Mouse (Mus musculus): ENCODE measurements around the gene Rhebl1. TPM values are rescaled to one million over a fixed set of nuclear protein-coding genes. Genes with fewer than 3 reads are reported as not detected.

Gene Rhebl1
- polyA plus RNA-seq, 1 experiment from 2014 or later = 9.5 TPM

DNA sequence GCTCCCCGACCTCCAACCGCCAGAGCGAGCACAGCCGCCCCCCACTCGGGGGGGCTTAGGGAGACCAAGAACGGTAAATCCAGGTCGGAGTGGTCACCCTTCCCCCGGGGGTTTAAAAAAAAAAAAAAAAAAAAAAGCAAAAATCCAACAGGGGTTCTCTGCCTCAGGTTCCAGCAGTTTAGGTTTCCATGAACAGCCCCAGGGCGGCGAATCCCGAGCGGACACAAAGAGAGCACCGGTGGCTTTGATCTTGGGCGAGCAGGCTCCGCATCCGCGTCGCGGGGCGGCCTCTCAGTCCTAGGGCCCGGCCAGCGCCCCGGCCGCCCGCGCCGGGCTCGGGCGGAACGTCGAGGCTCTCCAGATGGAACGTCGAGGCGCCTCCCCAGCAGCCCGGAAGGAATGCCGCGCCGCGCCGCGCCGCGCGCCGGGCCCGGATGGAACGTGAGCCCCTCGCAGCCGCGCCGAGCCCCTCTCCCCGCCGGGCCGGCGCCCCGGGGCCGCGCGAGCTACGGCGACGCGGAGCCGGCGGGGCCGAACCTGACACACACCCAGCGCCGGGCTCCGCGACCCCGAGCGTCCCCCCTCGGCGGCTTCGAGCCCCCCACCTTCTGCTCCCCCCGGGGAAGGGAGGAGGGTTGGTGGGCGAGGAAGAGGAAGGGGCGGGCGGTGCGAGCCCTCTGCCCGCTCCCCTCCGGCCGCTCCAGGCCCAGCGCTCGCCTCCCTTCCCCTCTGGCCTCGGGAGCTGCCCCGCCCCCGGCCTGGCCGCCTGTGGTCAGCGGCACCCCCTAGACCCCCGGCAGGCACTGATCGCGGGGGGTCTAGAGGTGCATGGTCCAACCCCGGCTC, 23.0 kb downstream of the Rhebl1 start, which contains the start of gene Kmt2d:
Gene Kmt2d (minus strand): TSS at position 135 of the 846 bp plus-strand sequence.
- Histone ChIP-seq H3K27ac (ENCODE audit: low read depth) (peak within 1 kb of the TSS; percentile 98), H3K4me1 (replicated peaks; ENCODE audit: control insufficient read depth, insufficient read depth, low read length) (peaks cover 26% of the 10 kb centered on the region), H3K4me2 (ENCODE audit: low read length) (peak within 1 kb of the TSS; percentile 99), H3K36me3 (ENCODE audit: control insufficient read depth, insufficient read depth, low read length) (peaks cover 5% of the 10 kb centered on the region), H3K4me3 (ENCODE audit: low read depth, low read length) (peak within 1 kb of the TSS; percentile 99), H3K9ac (ENCODE audit: low read length) (peak within 1 kb of the TSS; percentile 99), H3K27me3 (replicated peaks; ENCODE audit: control insufficient read depth, insufficient read depth, low read length) (no peaks in the 10 kb centered on the region), H3K9me3 (ENCODE audit: control insufficient read depth, low read length) (no peaks in the 10 kb centered on the region)
- WGBS = under 1% methylated on average over 66 of the region's 94 CpGs
- DNase-seq (ENCODE audit: low spot score) (no peak), ATAC-seq (replicated peaks; ENCODE audit: low FRiP score, low TSS enrichment, low read depth) (peak; percentile 29)

- Histone ChIP-seq H3K9ac (ENCODE audit: low read length) (peak overlapping the region; percentile 99), H3K9me3 (ENCODE audit: control insufficient read depth, low read length) (no peaks in the 10 kb centered on the region), H3K4me1 (replicated peaks; ENCODE audit: control insufficient read depth, insufficient read depth, low read length) (peaks cover 26% of the 10 kb centered on the region), H3K4me3 (ENCODE audit: low read depth, low read length) (peak overlapping the region; percentile 99), H3K4me2 (ENCODE audit: low read length) (peak overlapping the region; percentile 99), H3K36me3 (ENCODE audit: control insufficient read depth, insufficient read depth, low read length) (peaks cover 14% of the 10 kb centered on the region), H3K27me3 (replicated peaks; ENCODE audit: control insufficient read depth, insufficient read depth, low read length) (no peaks in the 10 kb centered on the region), H3K27ac (ENCODE audit: low read depth) (peak overlapping the region; percentile 98)
- ATAC-seq (replicated peaks; ENCODE audit: low FRiP score, low TSS enrichment, low read depth) (no peak), DNase-seq (ENCODE audit: low spot score) (no peak)
- 2% methylated on average over 16 of the region's 16 CpGs for WGBS
Observed at GRCm38 (mm10) chr15:98870179-98871069, 23.9 kb downstream of the Rhebl1 start.

DNA sequence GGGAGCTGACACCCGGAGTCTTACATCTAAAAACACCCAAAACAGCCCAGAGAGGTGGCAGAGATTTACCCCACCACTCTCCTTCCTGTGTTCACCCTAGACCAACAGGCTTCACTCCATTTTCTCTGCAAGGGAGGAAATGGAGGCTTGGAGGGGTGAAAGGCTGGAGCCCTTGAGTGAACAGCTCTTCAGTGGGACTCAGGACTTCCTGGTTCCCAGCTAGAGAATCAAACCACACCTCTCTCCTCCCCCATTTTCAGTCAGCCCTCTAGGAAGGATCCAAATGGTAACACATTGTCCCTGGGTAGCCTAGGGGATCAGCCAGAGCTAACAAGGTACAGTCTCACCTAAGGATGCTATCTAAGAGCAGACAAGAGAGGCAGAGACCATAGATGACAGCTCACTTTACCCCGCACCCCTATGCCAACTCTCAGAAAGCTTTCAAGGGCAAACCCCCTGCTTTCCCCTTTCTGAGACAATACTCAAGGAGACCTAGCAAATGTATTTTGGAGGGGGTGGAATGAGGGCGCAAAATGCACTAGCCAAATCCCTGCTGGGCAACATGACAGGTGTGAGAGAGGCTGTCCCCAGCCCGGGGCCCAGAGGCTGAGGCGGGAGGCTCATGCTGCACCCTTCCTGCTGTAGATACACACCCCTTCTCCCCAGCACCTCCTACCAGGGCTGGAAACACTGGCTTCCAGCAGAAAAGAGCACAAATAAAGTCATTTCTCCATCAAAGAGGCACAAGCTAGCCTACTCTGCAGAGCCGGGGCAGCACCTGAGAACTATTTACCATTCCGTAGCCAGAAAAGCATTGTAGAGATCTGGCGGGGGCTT, 24.8 kb downstream of the Rhebl1 start:
- Histone ChIP-seq H3K4me2 (ENCODE audit: low read length) (peak overlapping the region; percentile 99), H3K4me3 (ENCODE audit: low read depth, low read length) (peak overlapping the region; percentile 99), H3K27me3 (replicated peaks; ENCODE audit: control insufficient read depth, insufficient read depth, low read length) (no peaks in the 10 kb centered on the region), H3K36me3 (ENCODE audit: control insufficient read depth, insufficient read depth, low read length) (peaks cover 22% of the 10 kb centered on the region), H3K27ac (ENCODE audit: low read depth) (no peak overlapping the region), H3K9me3 (ENCODE audit: control insufficient read depth, low read length) (no peaks in the 10 kb centered on the region), H3K9ac (ENCODE audit: low read length) (peak overlapping the region; percentile 99), H3K4me1 (replicated peaks; ENCODE audit: control insufficient read depth, insufficient read depth, low read length) (peaks cover 26% of the 10 kb centered on the region)
- ATAC-seq (replicated peaks; ENCODE audit: low FRiP score, low TSS enrichment, low read depth) = no peak
- DNase-seq (ENCODE audit: low spot score) = no peak
- 11% methylated on average over 8 of the region's 8 CpGs for WGBS

DNA sequence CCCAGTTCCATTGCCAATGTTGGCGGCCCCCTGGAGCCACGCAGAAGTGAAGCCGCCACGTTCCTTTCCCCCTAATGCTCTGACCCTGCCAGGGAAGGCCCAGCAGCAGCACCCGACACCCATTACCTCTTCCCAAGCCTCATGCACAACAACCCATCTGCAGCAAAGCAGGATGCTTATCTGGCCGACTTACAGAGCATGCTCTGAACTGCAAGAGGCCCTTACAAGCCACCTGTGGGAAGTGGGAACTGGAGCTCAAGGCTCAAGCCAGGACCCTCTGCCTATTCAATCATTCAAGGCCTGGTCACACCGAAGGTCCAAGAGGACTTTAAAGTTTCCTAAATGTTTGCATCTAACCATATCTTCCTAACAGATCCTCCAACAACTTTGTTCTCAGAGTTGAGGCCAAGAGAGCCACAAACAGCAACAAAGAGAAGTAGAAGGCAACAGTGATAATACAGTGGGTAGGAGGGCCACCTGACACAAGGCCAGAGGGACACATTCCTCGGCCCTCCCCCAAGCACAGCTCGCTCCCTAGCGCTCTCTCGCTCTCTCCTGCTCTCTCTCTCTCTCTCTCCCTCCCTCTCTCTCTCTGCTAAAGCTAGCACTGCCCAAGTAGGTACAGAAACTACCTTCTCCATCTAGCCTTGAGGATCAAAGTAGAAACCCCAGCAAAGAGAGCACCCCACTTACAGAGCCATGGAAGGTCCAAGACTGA, 25.8 kb downstream of the Rhebl1 start:
- H3K9me3 ChIP-seq (ENCODE audit: control insufficient read depth, low read length) = no peaks in the 10 kb centered on the region
- 31% methylated on average over 11 of the region's 11 CpGs for WGBS
- peak overlapping the region; percentile 99 for H3K4me2 ChIP-seq (ENCODE audit: low read length)
- H3K4me3 ChIP-seq (ENCODE audit: low read depth, low read length) = peak overlapping the region; percentile 99
- H3K9ac ChIP-seq (ENCODE audit: low read length) = 0 out of 2 replicates have a peak overlapping the region, but pooled peaks have one; percentile 6
- no peaks in the 10 kb centered on the region for H3K27me3 ChIP-seq (replicated peaks; ENCODE audit: control insufficient read depth, insufficient read depth, low read length)
- DNase-seq (ENCODE audit: low spot score) (no peak), ATAC-seq (replicated peaks; ENCODE audit: low FRiP score, low TSS enrichment, low read depth) (no peak)
- peaks cover 26% of the 10 kb centered on the region for H3K4me1 ChIP-seq (replicated peaks; ENCODE audit: control insufficient read depth, insufficient read depth, low read length)
- H3K36me3 ChIP-seq (ENCODE audit: control insufficient read depth, insufficient read depth, low read length) = peaks cover 33% of the 10 kb centered on the region
- H3K27ac ChIP-seq (ENCODE audit: low read depth) = no peak overlapping the region

- Histone ChIP-seq H3K4me2 (ENCODE audit: low read length) (peak overlapping the region; percentile 99), H3K9ac (ENCODE audit: low read length) (no peak overlapping the region), H3K4me1 (replicated peaks; ENCODE audit: control insufficient read depth, insufficient read depth, low read length) (peaks cover 26% of the 10 kb centered on the region), H3K9me3 (ENCODE audit: control insufficient read depth, low read length) (no peaks in the 10 kb centered on the region), H3K4me3 (ENCODE audit: low read depth, low read length) (0 out of 2 replicates have a peak overlapping the region, but pooled peaks have one; percentile 6), H3K36me3 (ENCODE audit: control insufficient read depth, insufficient read depth, low read length) (peaks cover 45% of the 10 kb centered on the region), H3K27ac (ENCODE audit: low read depth) (no peak overlapping the region), H3K27me3 (replicated peaks; ENCODE audit: control insufficient read depth, insufficient read depth, low read length) (no peaks in the 10 kb centered on the region)
- ATAC-seq (replicated peaks; ENCODE audit: low FRiP score, low TSS enrichment, low read depth) (no peak), DNase-seq (ENCODE audit: low spot score) (no peak)
- WGBS = 60% methylated on average over 6 of the region's 6 CpGs
Observed at GRCm38 (mm10) chr15:98867321-98867720, 27.0 kb downstream of the Rhebl1 start.

DNA sequence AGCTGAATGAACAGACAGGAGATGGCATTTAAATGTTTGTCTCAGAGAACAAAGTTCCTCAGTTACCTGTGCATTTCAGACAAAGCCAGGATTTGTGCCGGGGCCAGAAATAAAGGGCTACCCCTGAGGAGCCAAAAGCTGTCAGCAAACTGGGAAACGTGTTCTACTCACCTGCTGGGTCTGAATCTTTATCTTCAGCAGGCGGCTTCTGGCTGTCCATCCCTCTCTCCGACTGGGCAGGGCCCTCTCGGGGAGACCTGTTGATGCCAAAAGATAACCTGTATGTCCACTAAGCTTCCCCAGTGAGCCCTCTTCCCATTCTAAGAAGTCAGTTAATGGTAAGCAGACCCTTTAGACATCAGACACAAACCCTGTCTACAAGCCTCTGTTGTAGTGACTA, 27.8 kb downstream of the Rhebl1 start:
- Histone ChIP-seq H3K4me2 (ENCODE audit: low read length) (no peak overlapping the region), H3K36me3 (ENCODE audit: control insufficient read depth, insufficient read depth, low read length) (peaks cover 53% of the 10 kb centered on the region), H3K9me3 (ENCODE audit: control insufficient read depth, low read length) (no peaks in the 10 kb centered on the region), H3K27me3 (replicated peaks; ENCODE audit: control insufficient read depth, insufficient read depth, low read length) (no peaks in the 10 kb centered on the region), H3K4me1 (replicated peaks; ENCODE audit: control insufficient read depth, insufficient read depth, low read length) (peaks cover 26% of the 10 kb centered on the region), H3K4me3 (ENCODE audit: low read depth, low read length) (no peak overlapping the region), H3K9ac (ENCODE audit: low read length) (no peak overlapping the region), H3K27ac (ENCODE audit: low read depth) (no peak overlapping the region)
- DNase-seq (ENCODE audit: low spot score) = no peak
- no peak for ATAC-seq (replicated peaks; ENCODE audit: low FRiP score, low TSS enrichment, low read depth)
- WGBS = 91% methylated on average over 5 of the region's 5 CpGs

DNA sequence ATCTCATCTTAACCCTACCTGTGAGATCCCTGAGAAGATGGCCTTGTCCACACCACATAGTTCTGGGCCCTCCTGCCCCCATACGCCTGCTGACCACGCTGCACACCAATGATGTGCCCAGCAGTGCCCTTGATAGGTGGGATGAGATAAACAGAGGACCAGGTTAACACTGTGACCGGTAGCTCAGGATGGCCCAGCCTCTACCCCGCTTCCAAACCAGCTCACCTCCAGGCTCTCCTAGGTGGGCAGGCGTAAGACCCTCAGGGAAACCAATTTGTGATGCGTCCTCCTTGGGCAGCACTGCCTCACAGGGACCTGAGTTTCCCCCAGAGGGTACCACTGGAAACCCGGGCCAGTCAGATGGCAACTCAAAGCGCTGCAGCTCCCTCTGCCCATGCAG, 28.6 kb downstream of the Rhebl1 start:
- Histone ChIP-seq H3K4me3 (ENCODE audit: low read depth, low read length) (no peak overlapping the region), H3K27ac (ENCODE audit: low read depth) (no peak overlapping the region), H3K4me2 (ENCODE audit: low read length) (no peak overlapping the region), H3K9me3 (ENCODE audit: control insufficient read depth, low read length) (no peaks in the 10 kb centered on the region), H3K27me3 (replicated peaks; ENCODE audit: control insufficient read depth, insufficient read depth, low read length) (no peaks in the 10 kb centered on the region), H3K9ac (ENCODE audit: low read length) (no peak overlapping the region), H3K4me1 (replicated peaks; ENCODE audit: control insufficient read depth, insufficient read depth, low read length) (peaks cover 26% of the 10 kb centered on the region), H3K36me3 (ENCODE audit: control insufficient read depth, insufficient read depth, low read length) (peaks cover 60% of the 10 kb centered on the region)
- 94% methylated on average over 8 of the region's 8 CpGs for WGBS
- DNase-seq (ENCODE audit: low spot score) (no peak), ATAC-seq (replicated peaks; ENCODE audit: low FRiP score, low TSS enrichment, low read depth) (no peak)

All from intestine, embryonic 14.5 days (tissue).